14 mouse cellular contexts compared by ENCODE assay signal in the genomic region with DNA sequence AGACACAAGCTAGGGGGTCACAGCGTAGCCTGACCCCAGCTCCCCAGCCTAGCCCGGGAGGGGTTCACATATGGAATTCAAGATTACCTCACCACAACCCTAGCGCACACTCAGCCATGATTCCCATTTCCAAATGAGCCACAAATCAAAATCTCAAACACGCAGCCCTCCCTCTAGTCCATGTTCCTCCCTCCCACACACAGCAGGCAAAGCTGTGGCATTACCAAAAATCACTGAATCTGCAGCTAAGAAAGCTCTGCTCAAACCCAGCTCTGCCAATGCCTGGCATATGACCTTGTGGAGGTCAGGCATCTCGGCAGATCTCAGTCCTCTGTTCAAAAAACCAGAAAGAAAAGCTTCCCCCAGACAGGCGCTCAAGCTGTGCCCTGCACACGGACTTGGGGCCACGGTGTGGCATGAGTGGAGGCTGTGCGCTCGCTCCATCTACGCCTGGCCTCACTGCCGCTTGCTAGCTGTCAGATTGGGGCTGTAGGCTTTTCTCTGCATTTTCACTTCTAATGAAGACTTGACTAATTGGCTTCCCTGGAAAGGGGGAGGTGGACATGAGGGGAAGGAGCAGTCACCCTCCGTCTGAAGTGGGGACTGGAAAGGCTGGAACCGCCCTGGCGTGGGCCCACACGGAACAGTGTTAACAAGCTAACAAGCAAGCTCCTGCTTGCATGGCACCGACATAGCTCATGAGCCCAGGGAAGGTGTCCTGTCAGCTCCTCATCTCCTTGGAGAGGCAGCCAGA. TPM values are rescaled to one million over a fixed set of nuclear protein-coding genes. Genes with fewer than 3 reads are reported as not detected.
DNase-seq lines count a peak whose midpoint lies in the region; ATAC-seq and TF ChIP-seq lines count a peak whose summit lies in the region.
"Had no signal": no experiment of that assay in that cellular context is flagged by ENCODE, and none has a peak within 500 bp of the region (broad histone marks: within the 10 kb centered on the region; RNA-seq: fewer than 3 reads in every experiment).

No protein-coding gene starts in this region.

- H3K4me2 ChIP-seq in neural tube, embryonic 13.5 days: no peak overlapping the region
- H3K4me2 ChIP-seq in forebrain, postnatal 0 days (ENCODE audit: low read depth): no peak overlapping the region
- H3K4me2 ChIP-seq in midbrain, embryonic 14.5 days (ENCODE audit: low read length): peak overlapping the region; percentile 17; the same call in 1 of the 2 replicates
- H3K4me2 ChIP-seq in kidney, embryonic 15.5 days: no peak overlapping the region
- H3K4me2 ChIP-seq: embryonic facial prominence, embryonic 13.5 days; heart, embryonic 11.5 days; lung, embryonic 14.5 days had no signal

- H3K4me3 ChIP-seq in neural tube, embryonic 13.5 days: no peak overlapping the region
- no peak overlapping the region for H3K4me3 ChIP-seq in forebrain, postnatal 0 days (ENCODE audit: low read depth, low read length)
- H3K4me3 ChIP-seq in midbrain, embryonic 14.5 days (replicated peaks; ENCODE audit: low read depth, low read length): no peak overlapping the region
- H3K4me3 ChIP-seq in kidney, embryonic 15.5 days (replicated peaks): no peak overlapping the region
- H3K4me3 ChIP-seq: embryonic facial prominence, embryonic 13.5 days had no signal

- H3K9me3 ChIP-seq in neural tube, embryonic 13.5 days: no peaks in the 10 kb centered on the region
- no peaks in the 10 kb centered on the region for H3K9me3 ChIP-seq in forebrain, postnatal 0 days (ENCODE audit: low read length)
- H3K9me3 ChIP-seq in midbrain, embryonic 14.5 days (ENCODE audit: control insufficient read depth, low read length): no peaks in the 10 kb centered on the region
- no peaks in the 10 kb centered on the region for H3K9me3 ChIP-seq in kidney, embryonic 15.5 days (replicated peaks)
- H3K9me3 ChIP-seq: embryonic facial prominence, embryonic 13.5 days had no signal

- H3K27ac ChIP-seq in neural tube, embryonic 13.5 days (replicated peaks): peak overlapping the region; percentile 28
- H3K27ac ChIP-seq in forebrain, postnatal 0 days (ENCODE audit: low read depth, low read length): peak overlapping the region; percentile 50; the same call in 1 of the 2 replicates
- H3K27ac ChIP-seq in midbrain, embryonic 14.5 days (replicated peaks; ENCODE audit: low read depth, low read length): peak overlapping the region; percentile 55; the same call in 1 of the 2 replicates
- no peak overlapping the region for H3K27ac ChIP-seq in kidney, embryonic 15.5 days
- H3K27ac ChIP-seq: embryonic facial prominence, embryonic 13.5 days had no signal

- ATAC-seq in frontal cortex, adult (ENCODE audit: low TSS enrichment): peak; percentile 46; the same call in 1 of the 2 replicates
- ATAC-seq in neural tube, embryonic 13.5 days (ENCODE audit: low read depth): no peak
- peak; percentile 6; the same call in 1 of the 2 replicates for ATAC-seq in forebrain, postnatal 0 days
- ATAC-seq in midbrain, embryonic 14.5 days (ENCODE audit: low FRiP score, low TSS enrichment): no peak
- no peak for ATAC-seq in kidney, embryonic 15.5 days (replicated peaks; ENCODE audit: low FRiP score)

- peaks cover 16% of the 10 kb centered on the region for H3K27me3 ChIP-seq in neural tube, embryonic 13.5 days
- H3K27me3 ChIP-seq in forebrain, postnatal 0 days (ENCODE audit: insufficient read depth, low read length): no peaks in the 10 kb centered on the region
- H3K27me3 ChIP-seq in midbrain, embryonic 14.5 days (ENCODE audit: control insufficient read depth, insufficient read depth, low read length): no peaks in the 10 kb centered on the region
- H3K27me3 ChIP-seq in kidney, embryonic 15.5 days: peaks cover 68% of the 10 kb centered on the region

- peak overlapping the region; percentile 39 for H3K9ac ChIP-seq in neural tube, embryonic 13.5 days
- no peak overlapping the region for H3K9ac ChIP-seq in forebrain, postnatal 0 days
- H3K9ac ChIP-seq in midbrain, embryonic 14.5 days (replicated peaks; ENCODE audit: low read length): no peak overlapping the region; the same call in 1 of the 2 replicates
- no peak overlapping the region for H3K9ac ChIP-seq in kidney, embryonic 15.5 days
- H3K9ac ChIP-seq: lung, embryonic 14.5 days had no signal

- WGBS in neural tube, embryonic 13.5 days: 41% methylated on average over 17 of the region's 17 CpGs
- 29% methylated on average over 17 of the region's 17 CpGs for WGBS in forebrain, postnatal 0 days
- WGBS in midbrain, embryonic 14.5 days: 34% methylated on average over 17 of the region's 17 CpGs
- WGBS in kidney, embryonic 15.5 days: 39% methylated on average over 17 of the region's 17 CpGs

- peaks cover 88% of the 10 kb centered on the region for H3K4me1 ChIP-seq in neural tube, embryonic 13.5 days (replicated peaks)
- peaks cover 16% of the 10 kb centered on the region; the same call in 1 of the 2 replicates for H3K4me1 ChIP-seq in forebrain, postnatal 0 days (ENCODE audit: insufficient read depth)
- peaks cover 76% of the 10 kb centered on the region for H3K4me1 ChIP-seq in midbrain, embryonic 14.5 days (ENCODE audit: control insufficient read depth, insufficient read depth, low read length)
- H3K4me1 ChIP-seq in kidney, embryonic 15.5 days: peaks cover 70% of the 10 kb centered on the region

- TF ChIP-seq CTCF in forebrain, postnatal 0 days (IDR thresholded peaks at IDR 0.05; ENCODE audit: low read depth): no peak

- no peak for DNase-seq in frontal cortex, postnatal 36 days (ENCODE audit: low spot score in 2 of 2)
- no peak for DNase-seq in neural tube, embryonic 10.5 days (ENCODE audit: extremely low spot score, low spot score)
- no peak for DNase-seq in forebrain, postnatal 0 days
- no peak for DNase-seq in midbrain, embryonic 14.5 days
- no peak for DNase-seq in c-Kit-positive CD71-positive TER-119-positive erythroid progenitor cells, embryonic 14.5 days (ENCODE audit: low spot score)
- DNase-seq: cerebellum, adult 9-11 months; kidney, adult 9 months; liver; lung, embryonic 14.5 days had no signal

- no peaks in the 10 kb centered on the region for H3K36me3 ChIP-seq in neural tube, embryonic 13.5 days
- H3K36me3 ChIP-seq in forebrain, postnatal 0 days (ENCODE audit: insufficient read depth): no peaks in the 10 kb centered on the region
- 0 out of 2 replicates have a peak, but pooled peaks cover 4% of the 10 kb centered on the region for H3K36me3 ChIP-seq in midbrain, embryonic 14.5 days (ENCODE audit: control insufficient read depth, insufficient read depth, low read length)
- no peaks in the 10 kb centered on the region for H3K36me3 ChIP-seq in kidney, embryonic 15.5 days
- H3K36me3 ChIP-seq: embryonic facial prominence, embryonic 13.5 days had no signal

RNA-seq across cellular contexts. Expression of a gene that starts 15.6 kb away (rescaled TPM):
- 5.7 and 7.0 TPM in 2 replicates for polyA plus RNA-seq in neural tube, embryonic 13.5 days (2015; fragmentation: Nextera tagmentation; extraction: Ambion mirVana)
- total RNA-seq in forebrain, postnatal 0 days (2014; rRNA removed): 50.1 and 70.7 TPM in 2 replicates
- polyA plus RNA-seq in forebrain, postnatal 0 days (2015; fragmentation: Nextera tagmentation; extraction: Ambion mirVana): 8.9 and 12.0 TPM in 2 replicates
- 9.6 and 15.1 TPM in 2 replicates for polyA plus RNA-seq in midbrain, embryonic 14.5 days (2014; fragmentation: Nextera tagmentation; extraction: Ambion mirVana)
- 0.83 and 0.85 TPM in 2 replicates for polyA plus RNA-seq in kidney, embryonic 15.5 days (2015; fragmentation: Nextera tagmentation; extraction: Ambion mirVana)

Comparison
In these comparisons a context has a peak if more than half of its experiments do, and no peak if none do; other contexts are left out.
1. ATAC-seq: peak in frontal cortex, adult (single experiment) and forebrain, postnatal 0 days (single experiment); none in neural tube, embryonic 13.5 days (single experiment), midbrain, embryonic 14.5 days (single experiment) and kidney, embryonic 15.5 days (single experiment).